Mouse (Mus musculus) embryo, embryonic 10 days (tissue): Measurements from ENCODE around the gene Ccdc162.
A peak's percentile ranks its signal among the peaks of the same experiment; 100 is the strongest.

Experiments
- DNase-seq: peaks from one replicate; pipeline ENCODE4 v3.0.0-alpha.2; 2015; ENCODE audit warnings: low spot score

The Ccdc162 gene

DNA sequence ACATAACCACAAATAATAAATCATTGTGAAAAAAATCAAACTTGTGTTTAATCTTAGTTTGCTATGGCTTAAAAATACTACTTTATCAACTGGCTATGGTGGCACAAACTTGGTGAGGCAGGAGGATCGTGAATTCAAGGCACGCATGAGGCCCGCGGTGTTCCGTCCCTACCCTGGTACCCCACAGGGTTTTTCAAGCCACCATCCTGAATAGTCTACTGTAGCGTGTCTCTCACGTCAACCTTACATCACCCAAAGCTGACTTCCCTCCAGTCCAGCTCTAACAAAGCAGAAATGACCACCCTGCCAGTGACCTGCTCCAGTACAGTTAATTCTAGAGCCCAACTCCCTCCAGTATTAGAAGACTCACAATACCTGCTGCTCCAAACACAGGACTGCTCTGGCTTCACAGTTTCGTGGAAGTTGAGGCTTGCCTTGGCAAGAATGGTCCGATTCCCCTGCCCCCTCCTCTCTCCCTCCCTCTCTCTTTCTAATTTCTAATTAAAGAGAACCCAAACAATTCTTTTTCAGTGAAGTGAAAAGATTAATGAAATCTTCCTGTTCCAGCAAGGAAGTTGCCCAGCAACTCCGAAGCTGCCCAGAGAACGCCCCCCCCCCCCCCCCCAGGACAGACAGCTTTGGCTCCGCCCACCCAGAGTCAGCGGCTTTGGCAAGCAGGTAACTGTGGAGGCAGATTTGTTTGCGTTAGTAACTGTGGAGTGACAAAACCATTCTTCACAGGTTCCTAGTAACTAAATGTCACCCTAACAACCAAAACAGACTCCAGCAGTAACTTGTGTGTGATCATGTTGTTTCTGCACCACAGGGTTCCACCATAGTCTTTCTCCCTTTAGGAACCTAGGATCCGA is at the start of gene Ccdc162:
Ccdc162 (minus strand) TSS at position 606 of the 869 bp plus-strand sequence.
- DNase-seq, result no peak

DNA sequence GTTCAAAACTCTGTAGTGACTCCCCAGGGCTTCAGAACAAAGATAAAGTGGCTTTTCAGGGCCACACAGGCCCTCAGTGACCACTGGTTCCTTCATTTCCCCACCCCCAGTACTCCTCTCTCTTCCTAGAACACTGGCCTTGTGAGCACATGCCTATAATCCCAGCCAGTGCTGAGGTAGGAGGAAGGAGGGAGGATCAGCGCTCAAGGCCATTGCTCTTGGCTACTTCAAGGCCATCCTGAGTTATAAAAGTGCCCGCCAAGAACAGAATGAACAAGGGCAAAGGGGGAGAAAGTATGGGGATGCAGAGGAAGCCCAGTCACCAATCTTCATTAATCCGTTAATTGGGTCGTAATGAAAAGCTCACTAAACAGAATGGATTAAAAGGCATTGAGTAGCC is 49.2 kb upstream of the Ccdc162 start:
- DNase-seq, result no peak

DNA sequence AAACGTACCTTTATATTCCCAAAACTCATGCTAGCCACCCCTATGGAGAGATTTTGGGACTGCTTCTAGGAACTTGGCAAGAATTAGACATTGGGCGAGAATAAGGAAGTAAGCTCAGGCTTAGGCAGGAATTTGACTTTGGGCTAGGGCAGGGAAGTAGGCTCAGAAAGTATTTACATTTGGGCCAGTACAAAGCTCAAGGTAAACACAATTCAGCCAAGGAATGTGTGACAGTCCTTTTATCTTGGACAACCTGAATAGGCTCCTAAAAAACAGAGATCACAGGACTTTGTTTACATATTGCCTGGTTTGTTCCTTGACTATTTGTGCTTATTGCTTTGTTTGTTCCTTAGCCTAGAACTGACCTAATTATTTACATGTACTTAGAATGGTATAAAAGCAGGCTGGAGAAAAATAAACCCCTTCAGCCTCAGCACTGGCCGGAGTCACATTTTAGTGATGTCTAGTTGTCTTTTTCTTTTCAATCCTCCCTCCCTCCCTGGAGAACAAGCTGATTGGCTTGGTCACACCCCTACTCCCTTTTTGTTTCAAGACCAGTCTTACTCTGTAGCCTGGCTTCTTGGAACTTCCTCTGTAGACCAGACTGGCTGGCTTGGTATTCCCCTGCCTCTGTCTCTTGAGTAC is 47.4 kb upstream of the Ccdc162 start:
- DNase-seq, result no peak

DNA sequence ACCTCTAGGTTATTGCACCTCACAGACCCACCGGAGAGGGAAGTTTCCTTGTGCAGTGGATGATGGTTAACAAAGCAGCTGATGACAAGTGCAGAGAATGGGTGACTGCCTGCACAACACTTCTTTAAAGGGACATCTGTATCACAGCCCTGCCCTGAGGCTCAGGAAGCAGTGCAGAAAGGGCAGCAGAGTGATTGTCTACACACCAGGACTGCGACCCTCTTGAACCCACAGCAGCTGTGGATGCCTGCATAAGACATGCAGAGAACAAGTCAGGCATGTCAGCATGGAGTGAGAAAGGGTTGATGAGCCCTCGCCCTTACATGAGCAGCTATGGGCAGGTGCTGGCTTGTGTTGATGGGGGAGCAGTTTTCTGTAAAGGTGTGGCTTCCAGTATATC is 44.4 kb upstream of the Ccdc162 start:
- peak; percentile 25 for DNase-seq

- DNase-seq, result no peak
Measured at GRCm38 (mm10) chr10:41758041-41758440, 41.6 kb upstream of the Ccdc162 start.

DNA sequence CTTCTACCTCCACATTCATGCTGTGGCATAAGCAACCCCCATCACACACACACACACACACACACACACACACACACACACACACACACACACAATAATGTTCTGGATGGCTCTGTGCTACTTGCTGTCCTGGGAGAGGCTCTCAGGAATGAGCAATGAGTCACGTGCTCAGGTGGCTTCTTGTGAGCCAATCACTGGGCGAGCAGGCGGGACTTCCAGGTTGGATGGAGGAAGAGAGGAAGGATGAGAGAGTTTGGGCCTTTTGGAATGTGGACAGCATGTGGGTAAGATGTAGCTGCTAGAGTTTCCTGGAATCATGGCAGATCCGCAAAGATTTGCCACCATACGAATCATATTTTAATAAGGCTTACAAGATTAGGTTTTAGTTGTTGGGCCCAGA is 40.8 kb upstream of the Ccdc162 start:
- DNase-seq, result no peak

DNA sequence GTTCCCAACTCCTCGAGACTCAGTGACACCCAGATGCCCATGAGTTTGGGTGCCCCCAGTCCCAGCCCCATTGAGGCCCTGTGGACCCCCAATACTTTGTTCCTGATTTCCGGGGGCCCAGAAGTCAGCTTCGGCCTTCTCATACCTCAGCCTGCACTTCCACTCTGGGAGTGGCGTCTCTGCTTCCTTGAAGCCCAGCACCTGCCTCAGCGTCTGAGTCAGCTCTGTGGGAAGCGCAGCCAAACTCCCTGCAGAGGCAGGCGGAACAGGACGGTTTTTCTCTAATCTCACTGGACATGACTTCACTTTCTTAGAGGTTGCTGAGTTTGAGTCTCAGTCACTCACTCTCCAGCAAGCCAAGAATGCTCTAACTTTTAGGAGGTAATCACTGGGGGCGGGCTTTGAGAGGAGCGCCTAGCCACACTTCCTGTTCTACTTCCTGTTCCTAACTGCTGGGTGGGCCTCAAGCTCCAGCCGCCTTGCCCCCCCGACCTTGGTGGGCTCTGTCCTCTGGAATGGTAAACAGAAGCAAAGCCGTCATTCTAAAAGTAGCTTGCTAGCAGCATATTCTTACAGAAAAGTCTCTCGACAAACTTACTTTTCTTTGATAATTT is 35.5 kb upstream of the Ccdc162 start:
- DNase-seq, result no peak

DNA sequence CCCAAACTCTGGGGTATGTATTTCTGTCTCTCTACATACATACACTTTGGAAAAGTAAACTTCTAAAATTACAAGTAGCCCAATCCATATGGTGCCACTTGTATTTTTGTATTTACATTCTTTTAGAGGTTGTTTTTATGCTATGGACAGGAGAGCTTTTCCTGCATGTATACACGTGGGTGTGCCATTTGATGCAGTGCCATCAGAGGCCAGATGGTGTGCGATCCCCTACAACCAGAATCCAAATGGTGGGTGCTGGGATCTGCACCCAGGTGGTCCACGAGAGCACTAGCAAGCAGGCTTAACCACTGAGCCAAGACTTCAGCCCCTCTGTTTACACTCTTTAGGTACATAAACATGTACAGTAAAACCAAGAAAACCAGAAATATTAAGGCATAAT is 32.9 kb upstream of the Ccdc162 start:
- no peak for DNase-seq

- no peak for DNase-seq
Measured at GRCm38 (mm10) chr10:41746554-41746953, 30.1 kb upstream of the Ccdc162 start.

GRCm38 (mm10) chr10:41744006-41744405 is 27.6 kb upstream of the Ccdc162 start:
- no peak for DNase-seq

GRCm38 (mm10) chr10:41740221-41740620 is 23.8 kb upstream of the Ccdc162 start:
- no peak for DNase-seq

DNA sequence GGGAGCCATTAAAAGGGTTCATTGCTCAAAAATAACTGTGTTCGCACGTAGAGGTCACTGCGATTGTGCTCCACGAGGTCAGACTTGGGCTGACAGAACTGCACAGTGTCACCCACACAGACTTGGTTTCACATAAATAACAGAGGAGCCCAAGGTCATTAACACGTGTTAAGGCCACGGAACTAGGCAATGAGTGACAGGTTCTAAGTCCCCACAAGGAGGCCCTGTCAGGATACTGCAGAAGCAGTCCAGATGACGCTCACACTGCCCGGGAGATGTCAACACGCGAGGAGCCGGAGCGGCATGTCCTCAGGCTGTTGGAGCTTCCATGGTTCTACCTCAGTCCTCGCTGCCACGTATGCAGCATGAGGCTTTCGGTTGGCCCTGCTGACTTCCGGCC is 20.8 kb upstream of the Ccdc162 start:
- no peak for DNase-seq

DNA sequence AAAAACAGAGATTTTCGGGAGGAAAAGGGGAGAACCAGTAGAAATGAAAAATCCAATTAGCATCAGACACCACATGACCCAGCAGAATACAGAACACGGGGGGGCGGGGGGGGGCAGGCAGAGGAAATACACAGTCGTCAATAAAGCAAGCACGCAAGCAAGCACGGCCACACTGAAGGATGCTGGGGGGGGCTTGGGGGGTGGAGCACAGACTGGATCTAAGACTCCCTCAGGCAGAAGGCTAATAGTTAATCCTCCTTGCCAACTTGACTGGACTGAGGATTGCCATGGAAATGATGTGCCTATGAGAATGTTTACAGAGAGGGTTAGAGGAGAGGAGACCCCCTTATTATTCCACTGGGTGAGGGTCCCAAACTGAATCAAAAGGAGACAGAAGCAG is 19.0 kb upstream of the Ccdc162 start:
- no peak for DNase-seq

- DNase-seq, result no peak
Measured at GRCm38 (mm10) chr10:41733214-41733613, 16.8 kb upstream of the Ccdc162 start.

GRCm38 (mm10) chr10:41731932-41732331 is 15.5 kb upstream of the Ccdc162 start:
- no peak for DNase-seq

- DNase-seq, result no peak
Measured at GRCm38 (mm10) chr10:41730746-41731145, 14.3 kb upstream of the Ccdc162 start.

GRCm38 (mm10) chr10:41726215-41726614 is 9.8 kb upstream of the Ccdc162 start:
- DNase-seq, result no peak

- no peak for DNase-seq
Measured at GRCm38 (mm10) chr10:41719587-41719986, 3.2 kb upstream of the Ccdc162 start.

- no peak for DNase-seq
Measured at GRCm38 (mm10) chr10:41715557-41715956, 877 bp downstream of the Ccdc162 start.

DNA sequence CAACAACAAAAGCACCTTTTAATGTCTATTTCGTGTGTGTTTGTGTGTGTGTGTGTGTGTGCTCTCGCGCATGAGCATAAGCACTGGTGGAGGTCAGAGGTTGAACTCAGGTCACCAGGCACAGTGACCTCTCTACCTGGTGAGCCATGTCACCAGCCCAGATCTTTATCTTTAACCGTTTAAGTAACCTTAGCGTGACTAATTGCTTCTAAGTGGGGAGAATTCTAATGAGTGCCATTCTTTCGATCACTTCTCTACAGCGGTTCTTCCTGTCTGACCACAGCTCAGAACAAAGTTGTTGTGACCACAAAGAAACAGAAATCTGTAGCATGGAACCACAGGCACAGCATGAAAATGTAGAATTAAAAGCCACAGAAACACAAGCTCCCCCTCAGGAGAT is 5.0 kb downstream of the Ccdc162 start:
- peak; percentile 50 for DNase-seq

DNA sequence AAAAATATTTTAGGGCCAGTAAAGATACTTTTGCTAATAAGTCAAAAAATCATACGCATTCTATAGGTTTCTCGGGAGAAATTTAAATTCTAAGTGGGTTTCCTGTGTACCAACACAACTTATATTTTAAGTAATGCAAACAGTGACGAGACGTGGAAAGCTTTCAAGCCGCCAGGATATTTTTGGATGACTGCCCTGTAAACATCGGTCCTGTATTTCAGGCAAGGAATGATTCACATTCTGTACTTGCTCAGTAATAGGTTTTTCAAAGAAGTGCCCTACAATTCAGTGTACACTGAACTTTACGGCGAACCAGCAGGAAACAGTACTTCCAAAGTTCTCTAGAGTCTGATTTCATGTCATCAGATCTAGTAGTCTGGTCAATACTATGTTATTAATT is 5.7 kb downstream of the Ccdc162 start:
- no peak for DNase-seq

- DNase-seq, result no peak
Measured at GRCm38 (mm10) chr10:41709341-41709740, 7.1 kb downstream of the Ccdc162 start.

DNA sequence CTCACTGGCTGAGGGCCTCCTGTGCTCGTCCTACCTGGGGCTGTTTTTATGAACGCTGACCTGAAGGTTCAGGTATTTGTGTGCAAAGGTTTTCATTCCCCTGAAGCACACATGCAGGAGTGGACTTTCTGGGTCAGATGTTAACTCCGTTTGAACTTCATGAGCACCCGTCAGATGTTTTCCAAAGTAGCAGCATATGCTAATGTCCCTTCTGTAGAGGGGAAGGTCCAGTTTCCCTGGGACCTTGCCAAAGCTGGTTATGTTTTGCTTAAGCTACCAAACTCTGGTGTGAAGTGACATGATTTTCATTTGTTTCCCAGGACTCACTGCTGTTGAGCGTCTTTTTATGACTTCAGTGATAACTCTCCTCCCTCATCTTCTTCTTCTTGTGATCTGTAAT is 16.8 kb downstream of the Ccdc162 start:
- DNase-seq, result no peak
